Mouse (Mus musculus) limb, embryonic 11.5 days (tissue): ENCODE measurements around the gene Tcf20. TPM values are rescaled to one million over a fixed set of nuclear protein-coding genes. Genes with fewer than 3 reads are reported as not detected.

Experiments
- ATAC-seq: fragments of 200-750 bp; cut with Nextera tagmentation; 2 replicates; pipeline ENCODE4 v1.8.0; 2017; ENCODE audit warnings: low read depth; ENCODE audit not compliant: insufficient number of reproducible peaks, low FRiP score, low TSS enrichment
- DNase-seq: peaks from one replicate; pipeline ENCODE4 v3.0.0-alpha.2; 2015; ENCODE audit warnings: low spot score
- H3K27ac ChIP-seq: fragments of 300-500 bp; sonication (generic); replicated peaks from 2 replicates; pipeline ENCODE4 v1.5.1; 2014; ENCODE audit warnings: low read depth, mild to moderate bottlenecking, low read length
- H3K27me3 ChIP-seq: fragments of 300-500 bp; sonication (generic); 2 replicates; pipeline ENCODE4 v1.6.1; 2014; ENCODE audit warnings: mild to moderate bottlenecking, low read length, mixed read lengths; ENCODE audit not compliant: control insufficient read depth, insufficient read depth
- H3K36me3 ChIP-seq: fragments of 300-500 bp; sonication (generic); 2 replicates; pipeline ENCODE4 v1.6.1; 2014; ENCODE audit warnings: mild to moderate bottlenecking, low read length, moderate library complexity, mixed read lengths; ENCODE audit not compliant: control insufficient read depth, insufficient read depth
- H3K4me1 ChIP-seq: fragments of 300-500 bp; sonication (generic); 2 replicates; pipeline ENCODE4 v1.6.1; 2014; ENCODE audit warnings: low read length, mixed read lengths; ENCODE audit not compliant: control insufficient read depth, insufficient read depth
- H3K4me2 ChIP-seq: fragments of 300-500 bp; sonication (generic); 2 replicates; pipeline ENCODE4 v1.6.1; 2014; ENCODE audit warnings: low read depth, mild to moderate bottlenecking, moderate library complexity; ENCODE audit not compliant: severe bottlenecking
- H3K4me3 ChIP-seq: fragments of 300-500 bp; sonication (generic); 2 replicates; pipeline ENCODE4 v1.5.1; 2014; ENCODE audit warnings: low read depth, low read length
- H3K9ac ChIP-seq: fragments of 300-500 bp; sonication (generic); 2 replicates; pipeline ENCODE4 v1.6.1; 2014; ENCODE audit warnings: mild to moderate bottlenecking, low read length
- H3K9me3 ChIP-seq: fragments of 300-500 bp; sonication (generic); 2 replicates; pipeline ENCODE4 v1.6.1; 2016; ENCODE audit warnings: low read length; ENCODE audit not compliant: control insufficient read depth
- WGBS: fragments of 180-500 bp; shearing (Covaris S2); extraction: QIAGEN DNeasy Blood & Tissue Kit; methylation state at CpG from one replicate; pipeline ENCODE4 v1.1.7; 2014; 5-methylcytosine and 5-hydroxymethylcytosine counted together
- polyA plus RNA-seq: library from polyadenylated mRNA; unstranded; fragments of >200 nt; fragmentation: Nextera tagmentation; extraction: Ambion mirVana; gene quantifications from 2 replicates; pipeline ENCODE4 v1.2.1, GENCODE M21; 2014

Tcf20 gene
- polyA plus RNA-seq, 1 experiment from 2014 or later: 12.3 TPM

DNA sequence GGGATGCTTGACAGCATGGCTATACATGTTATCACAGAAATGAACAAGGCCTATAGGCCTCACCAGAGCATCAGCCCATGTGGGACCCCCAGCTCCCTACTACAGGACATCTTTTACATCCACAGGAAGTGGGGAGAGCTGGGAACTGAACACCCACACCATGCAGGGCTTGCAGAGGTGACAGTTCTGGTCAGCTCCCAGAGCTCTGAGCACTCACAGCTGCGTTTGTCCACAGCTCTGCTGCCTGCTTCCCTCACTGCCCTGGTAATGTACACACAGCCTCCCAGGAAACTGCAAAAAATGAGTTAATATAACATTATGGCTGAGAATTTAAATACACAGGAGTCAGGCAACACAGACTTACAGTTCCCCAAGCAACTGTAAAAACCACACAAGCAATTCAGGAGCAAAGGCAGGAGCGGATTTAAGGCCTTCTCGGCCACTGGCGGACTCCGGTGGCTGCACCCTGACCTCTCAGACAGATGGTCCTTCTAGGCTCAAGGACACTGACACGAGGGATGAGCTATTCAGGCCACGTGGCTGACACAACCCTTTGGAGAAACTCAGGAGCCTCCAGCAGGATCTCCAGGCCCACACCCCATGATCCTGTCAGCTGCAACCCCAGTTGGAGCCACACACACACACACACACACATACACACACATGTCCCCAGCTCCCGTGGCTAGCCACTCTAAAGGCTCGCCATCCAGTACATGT is 43.0 kb downstream of the Tcf20 start:
- Histone ChIP-seq H3K9me3 (no peaks in the 10 kb centered on the region), H3K4me2 (no peak overlapping the region), H3K27ac (no peak overlapping the region), H3K27me3 (no peaks in the 10 kb centered on the region; the same call in 1 of the 2 replicates), H3K9ac (no peak overlapping the region), H3K36me3 (no peaks in the 10 kb centered on the region), H3K4me3 (no peak overlapping the region), H3K4me1 (peaks cover 18% of the 10 kb centered on the region)
- no peak for DNase-seq
- 81% methylated on average over 9 of the region's 9 CpGs for WGBS
- no peak for ATAC-seq

DNA sequence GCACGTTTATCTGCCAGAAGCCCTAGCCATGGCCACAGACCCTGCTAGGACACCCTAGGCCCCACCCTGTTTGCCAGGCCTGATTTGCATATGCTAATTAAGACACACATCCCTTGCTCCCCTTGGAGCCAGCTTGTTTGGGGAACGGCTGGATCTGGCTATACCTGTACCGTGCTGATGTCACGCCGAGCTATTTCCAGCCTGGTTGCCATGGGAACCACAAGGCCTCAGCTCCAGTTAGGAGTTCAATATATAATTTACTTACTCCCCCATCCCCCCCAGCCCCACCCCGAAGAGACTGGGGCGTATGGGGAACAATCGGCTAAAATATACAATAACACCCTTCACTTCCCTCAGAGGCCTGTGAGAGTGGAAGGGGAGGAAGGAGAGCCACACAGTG is 45.9 kb downstream of the Tcf20 start:
- peaks cover 36% of the 10 kb centered on the region for H3K4me1 ChIP-seq
- H3K27me3 ChIP-seq: no peaks in the 10 kb centered on the region; the same call in none of the 2 replicates
- H3K4me3 ChIP-seq: no peak overlapping the region
- no peak overlapping the region for H3K27ac ChIP-seq
- H3K9ac ChIP-seq: no peak overlapping the region
- H3K4me2 ChIP-seq: no peak overlapping the region; the same call in 1 of the 2 replicates
- DNase-seq (no peak), ATAC-seq (no peak)
- WGBS: 70% methylated on average over 8 of the region's 8 CpGs
- no peaks in the 10 kb centered on the region for H3K9me3 ChIP-seq
- no peaks in the 10 kb centered on the region for H3K36me3 ChIP-seq

DNA sequence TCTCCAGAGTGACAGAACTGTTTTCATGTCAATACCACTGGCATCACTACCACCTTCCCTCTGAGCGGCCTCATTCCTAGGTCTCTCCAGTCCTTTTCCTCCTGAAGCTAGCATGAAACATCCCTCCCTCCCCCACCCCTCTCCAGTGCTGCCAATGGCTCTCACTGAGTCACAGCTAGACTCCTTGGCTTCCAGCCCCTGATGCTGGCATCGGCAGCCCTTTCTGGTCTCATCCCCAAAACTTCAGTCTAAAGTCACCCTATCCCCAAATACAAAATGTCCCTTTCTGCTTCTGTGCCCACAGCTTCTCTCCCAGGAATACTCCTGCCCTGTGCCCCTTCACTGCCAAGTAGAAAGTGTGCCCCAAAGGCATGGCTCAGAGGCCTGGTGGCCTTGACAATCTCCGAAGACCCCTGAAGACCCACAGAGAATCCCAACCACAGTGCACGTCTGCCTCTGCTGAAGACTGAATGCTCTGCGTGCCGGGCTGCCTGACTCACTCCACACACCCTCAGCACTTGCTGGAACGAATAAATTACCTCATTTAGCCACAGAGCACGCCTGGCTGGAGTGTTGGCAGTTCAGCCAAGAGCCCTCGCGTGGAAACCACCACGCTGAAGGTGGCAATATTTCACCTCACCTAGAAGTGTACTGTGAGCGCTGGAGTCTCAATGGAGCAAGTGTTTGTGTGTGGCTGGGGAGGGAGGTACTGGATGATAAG is 47.0 kb downstream of the Tcf20 start:
- Histone ChIP-seq H3K4me2 (no peak overlapping the region), H3K9ac (no peak overlapping the region), H3K4me1 (peaks cover 38% of the 10 kb centered on the region), H3K4me3 (no peak overlapping the region), H3K9me3 (no peaks in the 10 kb centered on the region), H3K27me3 (no peaks in the 10 kb centered on the region; the same call in none of the 2 replicates), H3K36me3 (no peaks in the 10 kb centered on the region), H3K27ac (no peak overlapping the region)
- ATAC-seq (no peak), DNase-seq (no peak)
- 66% methylated on average over 12 of the region's 12 CpGs for WGBS

DNA sequence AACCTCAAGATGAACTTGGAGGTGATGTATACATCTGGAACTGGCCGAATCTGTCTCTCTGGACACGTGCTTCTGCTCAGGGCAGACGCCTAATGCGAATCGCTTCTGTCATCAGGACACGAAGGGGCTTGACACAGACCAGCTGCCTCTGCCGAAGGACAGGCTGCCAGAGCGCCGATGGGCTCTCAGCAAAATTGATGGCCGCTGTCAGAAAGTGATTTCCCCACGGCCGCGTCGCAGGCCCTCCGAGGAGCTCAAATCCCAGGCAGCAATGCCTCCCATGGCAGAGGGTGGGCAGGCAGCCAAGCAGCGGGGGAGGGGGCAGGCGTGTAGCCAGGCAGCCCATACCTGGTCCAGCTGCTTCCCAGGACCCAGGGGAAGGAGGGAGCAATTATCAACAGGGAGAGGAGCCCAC is 49.5 kb downstream of the Tcf20 start:
- peaks cover 43% of the 10 kb centered on the region for H3K4me1 ChIP-seq
- H3K4me3 ChIP-seq: no peak overlapping the region
- H3K36me3 ChIP-seq: no peaks in the 10 kb centered on the region
- peak overlapping the region; percentile 18 for H3K4me2 ChIP-seq
- DNase-seq: peak; percentile 59
- H3K27me3 ChIP-seq: no peaks in the 10 kb centered on the region; the same call in none of the 2 replicates
- WGBS: 12% methylated on average over 17 of the region's 17 CpGs
- ATAC-seq: peak; percentile 59
- 0 out of 2 replicates have a peak overlapping the region, but pooled peaks have one; percentile 33 for H3K27ac ChIP-seq
- H3K9ac ChIP-seq: no peak overlapping the region
- no peaks in the 10 kb centered on the region for H3K9me3 ChIP-seq

DNA sequence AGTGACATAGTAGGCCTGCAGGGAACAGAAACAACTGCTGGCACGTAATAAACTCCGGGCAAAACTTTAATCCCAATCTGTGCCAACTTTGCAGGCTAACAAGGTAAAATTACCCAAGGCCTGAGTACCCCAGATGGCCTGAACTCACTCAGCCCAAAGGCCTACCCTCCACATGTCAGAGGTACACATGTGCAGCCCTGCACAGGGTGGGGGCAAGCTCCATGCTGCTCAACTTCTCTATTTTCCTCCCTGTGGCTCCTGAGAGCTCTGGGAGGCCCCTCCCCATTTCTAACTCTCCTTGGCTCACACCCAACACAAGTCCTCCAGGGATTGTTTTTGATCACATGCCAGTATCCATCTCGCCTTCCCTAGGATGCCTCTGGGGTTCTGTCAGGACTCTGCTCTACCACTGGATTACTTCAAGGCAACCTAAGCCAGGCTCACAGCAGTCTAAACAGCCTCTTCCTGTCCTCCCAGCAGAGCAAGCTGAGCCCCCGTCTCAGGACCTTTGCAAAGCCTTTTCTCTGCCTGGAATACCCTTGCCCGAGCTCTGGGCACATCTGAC is 50.2 kb downstream of the Tcf20 start:
- no peak for ATAC-seq
- peaks cover 42% of the 10 kb centered on the region for H3K4me1 ChIP-seq
- H3K9me3 ChIP-seq: no peaks in the 10 kb centered on the region
- no peak overlapping the region for H3K4me3 ChIP-seq
- 0 out of 2 replicates have a peak overlapping the region, but pooled peaks have one; percentile 33 for H3K27ac ChIP-seq
- 46% methylated on average over 5 of the region's 5 CpGs for WGBS
- H3K4me2 ChIP-seq: no peak overlapping the region
- no peaks in the 10 kb centered on the region for H3K36me3 ChIP-seq
- H3K9ac ChIP-seq: no peak overlapping the region
- DNase-seq: no peak
- H3K27me3 ChIP-seq: no peaks in the 10 kb centered on the region; the same call in none of the 2 replicates

DNA sequence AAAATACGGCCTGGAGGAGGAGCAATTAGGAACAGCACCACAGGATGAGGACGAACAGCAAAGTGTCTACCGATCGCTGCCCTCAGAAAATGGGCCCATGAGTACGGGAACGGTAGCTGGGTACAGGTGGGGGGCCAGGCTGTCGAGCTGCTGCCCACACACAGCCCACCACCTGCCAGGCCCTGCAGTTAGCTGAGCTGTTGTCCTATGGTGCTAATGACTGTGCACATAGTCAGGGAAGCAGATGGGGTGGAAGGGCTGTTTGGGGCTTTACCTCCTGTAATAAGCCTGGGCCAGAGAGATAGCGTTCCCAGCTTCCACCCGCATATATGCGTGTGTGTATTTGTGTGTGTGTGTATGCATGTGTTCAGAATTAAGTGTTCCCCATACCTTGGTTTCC is 52.7 kb downstream of the Tcf20 start:
- no peak for ATAC-seq
- no peak overlapping the region for H3K9ac ChIP-seq
- no peak overlapping the region for H3K4me3 ChIP-seq
- no peaks in the 10 kb centered on the region for H3K36me3 ChIP-seq
- no peaks in the 10 kb centered on the region for H3K9me3 ChIP-seq
- no peak overlapping the region for H3K4me2 ChIP-seq
- no peaks in the 10 kb centered on the region; the same call in 1 of the 2 replicates for H3K27me3 ChIP-seq
- H3K4me1 ChIP-seq: peaks cover 30% of the 10 kb centered on the region
- 64% methylated on average over 10 of the region's 10 CpGs for WGBS
- no peak for DNase-seq
- H3K27ac ChIP-seq: no peak overlapping the region

DNA sequence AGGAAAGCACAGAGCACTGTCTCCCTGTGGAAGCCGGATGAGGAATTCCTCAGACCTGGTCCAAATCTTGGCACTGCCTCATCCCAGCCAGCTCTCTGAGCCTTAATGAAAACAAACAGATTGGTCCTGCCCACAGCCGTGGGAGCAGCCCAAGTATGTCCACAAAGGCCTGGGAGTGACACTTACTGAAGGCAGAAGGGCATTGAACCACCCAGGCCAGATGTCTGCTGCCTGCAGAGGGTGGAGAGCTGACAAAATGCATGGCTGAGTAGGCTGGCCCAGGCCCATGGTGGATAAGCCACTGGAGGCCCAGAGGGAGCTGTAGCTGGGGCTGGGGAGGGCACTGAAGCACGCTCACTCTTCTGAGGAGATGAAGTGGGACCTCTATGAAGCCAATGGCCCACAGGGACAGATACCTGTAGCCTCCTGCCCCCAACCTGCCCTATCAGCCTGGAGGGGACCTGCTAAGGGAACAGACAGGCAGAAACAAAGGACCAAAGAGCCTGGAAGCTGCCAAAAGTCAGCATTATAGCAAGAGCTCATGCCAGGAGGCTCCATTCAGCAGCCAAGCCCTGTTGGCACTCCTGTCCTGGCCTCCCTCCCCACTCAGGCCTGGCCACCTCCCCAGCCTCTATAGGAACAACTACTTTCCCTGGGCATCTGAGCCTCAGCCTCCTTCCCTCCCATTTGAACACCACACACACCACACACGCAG is 54.6 kb downstream of the Tcf20 start:
- H3K27me3 ChIP-seq: peaks cover 2% of the 10 kb centered on the region; the same call in 1 of the 2 replicates
- ATAC-seq (no peak), DNase-seq (no peak)
- no peak overlapping the region for H3K9ac ChIP-seq
- H3K9me3 ChIP-seq: no peaks in the 10 kb centered on the region
- H3K4me1 ChIP-seq: peaks cover 41% of the 10 kb centered on the region
- no peak overlapping the region for H3K4me2 ChIP-seq
- no peak overlapping the region for H3K27ac ChIP-seq
- 43% methylated on average over 4 of the region's 4 CpGs for whole genome bisulfite sequencing
- no peak overlapping the region for H3K4me3 ChIP-seq
- H3K36me3 ChIP-seq: no peaks in the 10 kb centered on the region

DNA sequence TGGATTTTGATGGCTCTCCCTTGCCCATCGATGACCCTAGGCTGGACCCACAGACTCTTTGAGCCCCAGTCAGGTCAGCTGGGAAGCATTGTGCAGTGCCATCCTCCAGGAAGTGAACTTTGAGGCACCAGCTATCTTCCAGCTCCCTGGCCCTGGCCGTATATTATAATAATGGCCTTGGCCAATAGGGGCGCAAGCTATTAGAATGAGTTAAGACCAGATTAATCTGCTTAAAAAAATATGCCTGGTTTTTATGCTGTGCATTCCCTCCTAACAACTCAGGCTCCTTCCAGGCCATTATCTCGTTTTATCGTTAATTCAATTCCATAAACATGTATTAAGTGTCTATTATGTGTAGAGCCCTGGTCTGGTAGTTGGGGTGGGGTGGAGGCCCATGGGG is 56.2 kb downstream of the Tcf20 start:
- Histone ChIP-seq H3K36me3 (no peaks in the 10 kb centered on the region), H3K9me3 (no peaks in the 10 kb centered on the region), H3K27me3 (0 out of 2 replicates have a peak, but pooled peaks cover 2% of the 10 kb centered on the region), H3K4me1 (peaks cover 47% of the 10 kb centered on the region), H3K4me2 (no peak overlapping the region), H3K4me3 (no peak overlapping the region), H3K27ac (no peak overlapping the region), H3K9ac (no peak overlapping the region)
- ATAC-seq (no peak), DNase-seq (no peak)
- WGBS: 87% methylated on average over 5 of the region's 5 CpGs
